Mouse (Mus musculus): ENCODE data around the gene Foxm1. TPM values are rescaled to one million over a fixed set of nuclear protein-coding genes. Genes with fewer than 3 reads are reported as not detected.

The Foxm1 gene
- total RNA-seq (2021), result 1 to 10 TPM; 1.8 to 1.9 TPM
- long read RNA-seq, experiment 1, result 0 reads
- long read RNA-seq, experiment 2, partial matches to known transcripts, result 0 of 1 reads
- long read RNA-seq, experiment 2, other reads (novel, unspliced or antisense), result 1 of 1 reads

- peak; percentile 80 to 85 for DNase-seq (ENCODE audit: low spot score in 2 of 2)
Observed at GRCm38 (mm10) chr6:128362381-128363006, at the start of gene Foxm1, which contains the start of gene Rhno1. Gene Foxm1, plus strand, starts transcription at chr6:128362967. Gene Rhno1, minus strand, starts transcription at chr6:128362911.

- DNase-seq (ENCODE audit: low spot score in 2 of 2), result no peak
Observed at GRCm38 (mm10) chr6:128314796-128315195, 48.0 kb upstream of the Foxm1 start.

GRCm38 (mm10) chr6:128315597-128315996 is 47.2 kb upstream of the Foxm1 start:
- no peak for DNase-seq (ENCODE audit: low spot score in 2 of 2)

- peak; percentile 42 to 47 for DNase-seq (ENCODE audit: low spot score in 2 of 2)
Observed at GRCm38 (mm10) chr6:128318317-128318716, 44.5 kb upstream of the Foxm1 start.

- DNase-seq (ENCODE audit: low spot score in 2 of 2), result peak; percentile 51 to 66
Observed at GRCm38 (mm10) chr6:128334397-128335124, 28.2 kb upstream of the Foxm1 start.

GRCm38 (mm10) chr6:128337467-128337866 is 25.3 kb upstream of the Foxm1 start:
- no peak for DNase-seq (ENCODE audit: low spot score in 2 of 2)

GRCm38 (mm10) chr6:128338876-128339275 is 23.9 kb upstream of the Foxm1 start:
- no peak for DNase-seq (ENCODE audit: low spot score in 2 of 2)

GRCm38 (mm10) chr6:128341956-128342723 is 20.6 kb upstream of the Foxm1 start:
- no peak for DNase-seq (ENCODE audit: low spot score in 2 of 2)

- DNase-seq (ENCODE audit: low spot score in 2 of 2), result no peak
Observed at GRCm38 (mm10) chr6:128345623-128346022, 17.1 kb upstream of the Foxm1 start.

GRCm38 (mm10) chr6:128346782-128347181 is 16.0 kb upstream of the Foxm1 start:
- no peak for DNase-seq (ENCODE audit: low spot score in 2 of 2)

GRCm38 (mm10) chr6:128349711-128350110 is 13.1 kb upstream of the Foxm1 start:
- no peak for DNase-seq (ENCODE audit: low spot score in 2 of 2)

GRCm38 (mm10) chr6:128354140-128354539 is 8.6 kb upstream of the Foxm1 start:
- no peak for DNase-seq (ENCODE audit: low spot score in 2 of 2)

- DNase-seq (ENCODE audit: low spot score in 2 of 2), result peak; percentile 48 to 61
Observed at GRCm38 (mm10) chr6:128355201-128355681, 7.5 kb upstream of the Foxm1 start.

GRCm38 (mm10) chr6:128355726-128356416 is 6.9 kb upstream of the Foxm1 start, which contains the start of gene Tulp3:
Gene Tulp3, minus strand, starts transcription at chr6:128355851.
- peak; percentile 91 to 92 for DNase-seq (ENCODE audit: low spot score in 2 of 2)

- DNase-seq (ENCODE audit: low spot score in 2 of 2), result peak; percentile 76 to 77
Observed at GRCm38 (mm10) chr6:128358999-128359398, 3.8 kb upstream of the Foxm1 start.

- DNase-seq (ENCODE audit: low spot score in 2 of 2), result no peak
Observed at GRCm38 (mm10) chr6:128361901-128362300, 866 bp upstream of the Foxm1 start.

GRCm38 (mm10) chr6:128363007-128363825 is 449 bp downstream of the Foxm1 start:
- no peak for DNase-seq (ENCODE audit: low spot score in 2 of 2)

- DNase-seq (ENCODE audit: low spot score in 2 of 2), result no peak
Observed at GRCm38 (mm10) chr6:128364721-128365120, 2.0 kb downstream of the Foxm1 start.

GRCm38 (mm10) chr6:128366466-128366865 is 3.7 kb downstream of the Foxm1 start:
- no peak for DNase-seq (ENCODE audit: low spot score in 2 of 2)

GRCm38 (mm10) chr6:128370040-128370439 is 7.3 kb downstream of the Foxm1 start:
- DNase-seq (ENCODE audit: low spot score in 2 of 2), result no peak
